Mouse (Mus musculus) erythroblast, embryonic 14.5 days (primary cell): ENCODE results near the gene Cntn5. TPM values are rescaled to one million over a fixed set of nuclear protein-coding genes. Genes with fewer than 3 reads are reported as not detected.

Source experiments
- H3K27me3 ChIP-seq: 2 replicates; pipeline ENCODE4 v1.6.1; 2012; ENCODE audit warnings: inconsistent platforms; ENCODE audit not compliant: control insufficient read depth
- H3K36me3 ChIP-seq: 2 replicates; pipeline ENCODE4 v1.6.1; 2012; ENCODE audit warnings: mild to moderate bottlenecking, inconsistent platforms; ENCODE audit not compliant: control insufficient read depth
- H3K4me1 ChIP-seq: 2 replicates; pipeline ENCODE4 v1.6.1; 2012; ENCODE audit warnings: inconsistent platforms; ENCODE audit not compliant: control insufficient read depth
- H3K4me3 ChIP-seq: replicated peaks from 2 replicates; pipeline ENCODE3; 2012; ENCODE audit warnings: moderate library complexity, mild to moderate bottlenecking, inconsistent platforms
- H3K9me3 ChIP-seq: 2 replicates; pipeline ENCODE4 v1.6.1; 2012; ENCODE audit warnings: low read length, inconsistent platforms, mixed read lengths; ENCODE audit not compliant: control insufficient read depth
- GATA1 ChIP-seq: IDR thresholded peaks from 2 replicates; pipeline ENCODE4 v1.6.1; 2012; ENCODE audit warnings: low read length, inconsistent platforms, mixed read lengths
- TAL1 ChIP-seq: IDR thresholded peaks from 3 replicates; pipeline ENCODE4 v1.6.1; 2012; ENCODE audit warnings: low read length, inconsistent platforms, mixed read lengths
- polyA plus RNA-seq: library from polyadenylated mRNA; stranded (reverse); fragments of >175 nt; gene quantifications from 2 replicates; pipeline ENCODE4 v1.2.3, GENCODE M21; 2012

Gene Cntn5
- polyA plus RNA-seq, 1 experiment: not detected

- H3K27me3 ChIP-seq: no peaks in the 10 kb centered on the region
- H3K4me3 ChIP-seq: no peak overlapping the region
- H3K36me3 ChIP-seq: no peaks in the 10 kb centered on the region
- no peaks in the 10 kb centered on the region for H3K4me1 ChIP-seq
- no peak for TF ChIP-seq GATA1
- TF ChIP-seq TAL1: no peak
- 0 out of 2 replicates have a peak, but pooled peaks cover 2% of the 10 kb centered on the region for H3K9me3 ChIP-seq
Observed at GRCm38 (mm10) chr9:10348741-10349140, 555.8 kb downstream of the Cntn5 start.

- Histone ChIP-seq H3K9me3 (0 out of 2 replicates have a peak, but pooled peaks cover 2% of the 10 kb centered on the region), H3K4me3 (no peak overlapping the region), H3K27me3 (no peaks in the 10 kb centered on the region), H3K4me1 (no peaks in the 10 kb centered on the region), H3K36me3 (no peaks in the 10 kb centered on the region)
- TF ChIP-seq TAL1 (no peak), GATA1 (no peak)
Observed at GRCm38 (mm10) chr9:10348222-10348621, 556.4 kb downstream of the Cntn5 start.

GRCm38 (mm10) chr9:10340751-10341150 is 563.8 kb downstream of the Cntn5 start:
- H3K4me3 ChIP-seq: no peak overlapping the region
- H3K4me1 ChIP-seq: no peaks in the 10 kb centered on the region
- H3K9me3 ChIP-seq: no peaks in the 10 kb centered on the region
- H3K27me3 ChIP-seq: no peaks in the 10 kb centered on the region
- TF ChIP-seq TAL1 (no peak), GATA1 (no peak)
- H3K36me3 ChIP-seq: no peaks in the 10 kb centered on the region

GRCm38 (mm10) chr9:10339716-10340115 is 564.9 kb downstream of the Cntn5 start:
- Histone ChIP-seq H3K4me1 (no peaks in the 10 kb centered on the region), H3K9me3 (no peaks in the 10 kb centered on the region), H3K36me3 (no peaks in the 10 kb centered on the region), H3K4me3 (no peak overlapping the region), H3K27me3 (no peaks in the 10 kb centered on the region)
- TF ChIP-seq TAL1: no peak
- no peak for TF ChIP-seq GATA1

GRCm38 (mm10) chr9:10324697-10325368 is 579.7 kb downstream of the Cntn5 start:
- no peak overlapping the region for H3K4me3 ChIP-seq
- H3K4me1 ChIP-seq: no peaks in the 10 kb centered on the region
- no peaks in the 10 kb centered on the region for H3K27me3 ChIP-seq
- H3K9me3 ChIP-seq: no peaks in the 10 kb centered on the region
- TF ChIP-seq TAL1: no peak
- TF ChIP-seq GATA1: no peak
- H3K36me3 ChIP-seq: no peaks in the 10 kb centered on the region

- H3K27me3 ChIP-seq: no peaks in the 10 kb centered on the region
- H3K36me3 ChIP-seq: no peaks in the 10 kb centered on the region
- no peak overlapping the region for H3K4me3 ChIP-seq
- TF ChIP-seq GATA1 (no peak), TAL1 (no peak)
- no peaks in the 10 kb centered on the region for H3K9me3 ChIP-seq
- no peaks in the 10 kb centered on the region for H3K4me1 ChIP-seq
Observed at GRCm38 (mm10) chr9:10269342-10269741, 635.2 kb downstream of the Cntn5 start.

- no peak for TF ChIP-seq TAL1
- TF ChIP-seq GATA1: no peak
- Histone ChIP-seq H3K36me3 (no peaks in the 10 kb centered on the region), H3K9me3 (no peaks in the 10 kb centered on the region), H3K27me3 (no peaks in the 10 kb centered on the region), H3K4me3 (no peak overlapping the region), H3K4me1 (no peaks in the 10 kb centered on the region)
Observed at GRCm38 (mm10) chr9:10268836-10269235, 635.7 kb downstream of the Cntn5 start.

GRCm38 (mm10) chr9:10265616-10266015 is 639.0 kb downstream of the Cntn5 start:
- Histone ChIP-seq H3K4me1 (no peaks in the 10 kb centered on the region), H3K36me3 (no peaks in the 10 kb centered on the region), H3K27me3 (no peaks in the 10 kb centered on the region), H3K9me3 (no peaks in the 10 kb centered on the region), H3K4me3 (no peak overlapping the region)
- TF ChIP-seq TAL1 (no peak), GATA1 (no peak)

- TF ChIP-seq TAL1 (no peak), GATA1 (no peak)
- H3K9me3 ChIP-seq: 0 out of 2 replicates have a peak, but pooled peaks cover 2% of the 10 kb centered on the region
Observed at GRCm38 (mm10) chr9:10233364-10233763, 671.2 kb downstream of the Cntn5 start.

GRCm38 (mm10) chr9:10232066-10232465 is 672.5 kb downstream of the Cntn5 start:
- no peaks in the 10 kb centered on the region for H3K36me3 ChIP-seq
- no peak overlapping the region for H3K4me3 ChIP-seq
- no peaks in the 10 kb centered on the region for H3K9me3 ChIP-seq
- no peak for TF ChIP-seq TAL1
- TF ChIP-seq GATA1: no peak
- H3K27me3 ChIP-seq: no peaks in the 10 kb centered on the region
- no peaks in the 10 kb centered on the region for H3K4me1 ChIP-seq

More at GRCm38 (mm10) chr9:10233364-10233763, 671.2 kb downstream of the Cntn5 start:
- Histone ChIP-seq H3K36me3 (no peaks in the 10 kb centered on the region), H3K27me3 (no peaks in the 10 kb centered on the region), H3K4me1 (no peaks in the 10 kb centered on the region), H3K4me3 (no peak overlapping the region)
